Mouse (Mus musculus) lung, adult 2 months (tissue): Measurements from ENCODE around the gene 1810055G02Rik.

Source experiments
- CTCF ChIP-seq: fragments of 200-500 bp; IDR thresholded peaks from 2 replicates; pipeline ENCODE4 v1.5.1; 2011; ENCODE audit warnings: mild to moderate bottlenecking, low read length, control low read depth; ENCODE audit not compliant: insufficient read depth
- POLR2A ChIP-seq: fragments of 200-500 bp; IDR thresholded peaks from 2 replicates; pipeline ENCODE4 v1.6.1; 2011; ENCODE audit warnings: low read depth, mild to moderate bottlenecking, control low read depth, low read length, borderline replicate concordance; ENCODE audit errors: extremely low read depth

- TF ChIP-seq POLR2A (no peak), CTCF (no peak)
These were observed 22.9 kb downstream of the 1810055G02Rik start for GRCm38 (mm10) chr19:3730781-3731646.
